Mouse (Mus musculus): ENCODE data around the gene Slc15a5. TPM values are rescaled to one million over a fixed set of nuclear protein-coding genes. Genes with fewer than 3 reads are reported as not detected.
"Not testable (repeated sequence)": the region's sequence is repeated elsewhere in the genome, so short reads cannot be mapped to it uniquely, and the experiment has no call there.

Gene Slc15a5
- polyA plus RNA-seq (2016; fragmentation: Nextera tagmentation; extraction: Ambion mirVana): not detected in 2 replicates

- H3K4me1 ChIP-seq: no peaks in the 10 kb centered on the region
- no peak within 1 kb of the TSS for H3K27ac ChIP-seq
- no peaks in the 10 kb centered on the region for H3K36me3 ChIP-seq (replicated peaks)
- no peak for ATAC-seq (ENCODE audit: low FRiP score)
- WGBS: 93% methylated on average over 4 of the region's 4 CpGs
- no peak within 1 kb of the TSS for H3K4me3 ChIP-seq (replicated peaks)
- no peaks in the 10 kb centered on the region for H3K9me3 ChIP-seq
- no peak within 1 kb of the TSS for H3K9ac ChIP-seq
- no peak within 1 kb of the TSS for H3K4me2 ChIP-seq
- no peaks in the 10 kb centered on the region for H3K27me3 ChIP-seq
Measured at GRCm38 (mm10) chr6:138079816-138080215, at the start of gene Slc15a5. Slc15a5 (minus strand) TSS chr6:138079916.

GRCm38 (mm10) chr6:138128392-138129335, 48.9 kb upstream of the Slc15a5 start:
- H3K27me3 ChIP-seq: no peaks in the 10 kb centered on the region
- H3K27ac ChIP-seq: no peak overlapping the region
- no peaks in the 10 kb centered on the region for H3K4me1 ChIP-seq
- H3K9me3 ChIP-seq: no peaks in the 10 kb centered on the region
- WGBS: 87% methylated on average over 10 of the region's 10 CpGs
- H3K4me3 ChIP-seq (replicated peaks): no peak overlapping the region
- no peaks in the 10 kb centered on the region for H3K36me3 ChIP-seq (replicated peaks)
- no peak overlapping the region for H3K9ac ChIP-seq
- ATAC-seq (ENCODE audit: low FRiP score): no peak
- H3K4me2 ChIP-seq: no peak overlapping the region

- no peaks in the 10 kb centered on the region for H3K9me3 ChIP-seq
- no peak overlapping the region for H3K9ac ChIP-seq
- H3K27ac ChIP-seq: no peak overlapping the region
- 89% methylated on average over 3 of the region's 3 CpGs for whole genome bisulfite sequencing
- H3K36me3 ChIP-seq (replicated peaks): no peaks in the 10 kb centered on the region
- H3K27me3 ChIP-seq: no peaks in the 10 kb centered on the region
- H3K4me3 ChIP-seq (replicated peaks): no peak overlapping the region
- H3K4me2 ChIP-seq: no peak overlapping the region
- H3K4me1 ChIP-seq: no peaks in the 10 kb centered on the region
- no peak for ATAC-seq (ENCODE audit: low FRiP score)
Measured at GRCm38 (mm10) chr6:138117496-138117895, 37.8 kb upstream of the Slc15a5 start.

GRCm38 (mm10) chr6:138104559-138104958, 24.8 kb upstream of the Slc15a5 start:
- no peaks in the 10 kb centered on the region for H3K27me3 ChIP-seq

GRCm38 (mm10) chr6:138102940-138103339, 23.2 kb upstream of the Slc15a5 start:
- 82% methylated on average over 7 of the region's 7 CpGs for WGBS
- H3K4me1 ChIP-seq: no peaks in the 10 kb centered on the region
- no peaks in the 10 kb centered on the region for H3K27me3 ChIP-seq
- no peaks in the 10 kb centered on the region for H3K9me3 ChIP-seq
- H3K4me3 ChIP-seq (replicated peaks): no peak overlapping the region
- H3K9ac ChIP-seq: no peak overlapping the region
- ATAC-seq (ENCODE audit: low FRiP score): no peak
- no peak overlapping the region for H3K27ac ChIP-seq
- no peak overlapping the region for H3K4me2 ChIP-seq
- H3K36me3 ChIP-seq (replicated peaks): no peaks in the 10 kb centered on the region

More at GRCm38 (mm10) chr6:138104559-138104958, 24.8 kb upstream of the Slc15a5 start:
- Histone ChIP-seq H3K4me2 (no peak overlapping the region), H3K27ac (no peak overlapping the region), H3K9ac (no peak overlapping the region), H3K4me3 (replicated peaks) (no peak overlapping the region), H3K36me3 (replicated peaks) (no peaks in the 10 kb centered on the region), H3K9me3 (no peaks in the 10 kb centered on the region), H3K4me1 (no peaks in the 10 kb centered on the region)
- no peak for ATAC-seq (ENCODE audit: low FRiP score)

GRCm38 (mm10) chr6:138101843-138102242, 22.1 kb upstream of the Slc15a5 start:
- 83% methylated on average over 4 of the region's 4 CpGs for WGBS
- Histone ChIP-seq H3K9me3 (no peaks in the 10 kb centered on the region), H3K36me3 (replicated peaks) (no peaks in the 10 kb centered on the region), H3K9ac (no peak overlapping the region), H3K4me1 (no peaks in the 10 kb centered on the region), H3K4me3 (replicated peaks) (no peak overlapping the region), H3K27me3 (no peaks in the 10 kb centered on the region), H3K4me2 (no peak overlapping the region), H3K27ac (no peak overlapping the region)
- 0 out of 2 replicates have a peak, but pooled peaks have one; percentile 30 for ATAC-seq (ENCODE audit: low FRiP score)

GRCm38 (mm10) chr6:138099646-138100045, 19.9 kb upstream of the Slc15a5 start:
- no peak overlapping the region for H3K9ac ChIP-seq
- no peak overlapping the region for H3K4me3 ChIP-seq (replicated peaks)
- no peaks in the 10 kb centered on the region for H3K27me3 ChIP-seq
- no peaks in the 10 kb centered on the region for H3K36me3 ChIP-seq (replicated peaks)
- ATAC-seq (ENCODE audit: low FRiP score): no peak
- no peaks in the 10 kb centered on the region for H3K4me1 ChIP-seq
- WGBS: 75% methylated on average over 3 of the region's 3 CpGs
- H3K9me3 ChIP-seq: no peaks in the 10 kb centered on the region
- H3K27ac ChIP-seq: no peak overlapping the region
- no peak overlapping the region for H3K4me2 ChIP-seq

GRCm38 (mm10) chr6:138095060-138095459, 15.3 kb upstream of the Slc15a5 start:
- H3K27me3 ChIP-seq: no peaks in the 10 kb centered on the region
- 92% methylated on average over 3 of the region's 3 CpGs for WGBS
- H3K27ac ChIP-seq: no peak overlapping the region
- H3K4me2 ChIP-seq: no peak overlapping the region
- no peak overlapping the region for H3K4me3 ChIP-seq (replicated peaks)
- H3K9me3 ChIP-seq: no peaks in the 10 kb centered on the region
- H3K4me1 ChIP-seq: no peaks in the 10 kb centered on the region
- no peak overlapping the region for H3K9ac ChIP-seq
- no peaks in the 10 kb centered on the region for H3K36me3 ChIP-seq (replicated peaks)
- ATAC-seq (ENCODE audit: low FRiP score): no peak

GRCm38 (mm10) chr6:138092432-138092831, 12.7 kb upstream of the Slc15a5 start:
- WGBS: 92% methylated on average over 7 of the region's 7 CpGs

GRCm38 (mm10) chr6:138089084-138089483, 9.4 kb upstream of the Slc15a5 start:
- Histone ChIP-seq H3K4me3 (replicated peaks) (no peak overlapping the region), H3K27ac (no peak overlapping the region), H3K27me3 (no peaks in the 10 kb centered on the region), H3K4me1 (no peaks in the 10 kb centered on the region), H3K9ac (no peak overlapping the region), H3K4me2 (no peak overlapping the region), H3K36me3 (replicated peaks) (no peaks in the 10 kb centered on the region), H3K9me3 (no peaks in the 10 kb centered on the region)
- ATAC-seq (ENCODE audit: low FRiP score): no peak
- 80% methylated on average over 8 of the region's 8 CpGs for WGBS

More at GRCm38 (mm10) chr6:138092432-138092831, 12.7 kb upstream of the Slc15a5 start:
- Histone ChIP-seq H3K27me3 (no peaks in the 10 kb centered on the region), H3K9me3 (no peaks in the 10 kb centered on the region), H3K4me2 (no peak overlapping the region), H3K4me1 (no peaks in the 10 kb centered on the region), H3K36me3 (replicated peaks) (no peaks in the 10 kb centered on the region), H3K27ac (no peak overlapping the region), H3K9ac (no peak overlapping the region), H3K4me3 (replicated peaks) (no peak overlapping the region)
- no peak for ATAC-seq (ENCODE audit: low FRiP score)

GRCm38 (mm10) chr6:138086421-138086820, 6.7 kb upstream of the Slc15a5 start:
- ATAC-seq (ENCODE audit: low FRiP score); H3K4me1 ChIP-seq; H3K4me3 ChIP-seq (replicated peaks); H3K9me3 ChIP-seq; H3K4me2 ChIP-seq; H3K27ac ChIP-seq; H3K27me3 ChIP-seq; H3K36me3 ChIP-seq (replicated peaks); H3K9ac ChIP-seq: not testable (repeated sequence)

- H3K4me3 ChIP-seq (replicated peaks): no peak overlapping the region
- no peaks in the 10 kb centered on the region for H3K36me3 ChIP-seq (replicated peaks)
- 86% methylated on average over 6 of the region's 6 CpGs for WGBS
Measured at GRCm38 (mm10) chr6:138080778-138081549, 1.2 kb upstream of the Slc15a5 start.

More at GRCm38 (mm10) chr6:138080778-138081549, 1.2 kb upstream of the Slc15a5 start:
- H3K9me3 ChIP-seq: no peaks in the 10 kb centered on the region
- H3K4me2 ChIP-seq: no peak overlapping the region
- no peak overlapping the region for H3K9ac ChIP-seq
- ATAC-seq (ENCODE audit: low FRiP score): no peak
- no peaks in the 10 kb centered on the region for H3K4me1 ChIP-seq
- no peak overlapping the region for H3K27ac ChIP-seq
- H3K27me3 ChIP-seq: no peaks in the 10 kb centered on the region

All from forebrain, embryonic 12.5 days (tissue).